Mouse (Mus musculus) neural tube, embryonic 15.5 days (tissue): Measurements from ENCODE around the gene Cdyl2. TPM values are rescaled to one million over a fixed set of nuclear protein-coding genes. Genes with fewer than 3 reads are reported as not detected.

Experiments
- ATAC-seq: fragments of 200-750 bp; cut with Nextera tagmentation; 2 replicates; pipeline ENCODE4 v1.8.0; 2017; ENCODE audit warnings: mild to moderate bottlenecking, moderate TSS enrichment, moderate library complexity; ENCODE audit not compliant: low FRiP score
- H3K27ac ChIP-seq: fragments of 300-500 bp; sonication (generic); replicated peaks from 2 replicates; pipeline ENCODE4 v1.5.1; 2015; ENCODE audit warnings: mild to moderate bottlenecking, inconsistent platforms
- H3K27me3 ChIP-seq: fragments of 300-500 bp; sonication (generic); replicated peaks from 2 replicates; pipeline ENCODE4 v1.6.1; 2015; ENCODE audit warnings: inconsistent platforms
- H3K36me3 ChIP-seq: fragments of 300-500 bp; sonication (generic); 2 replicates; pipeline ENCODE4 v1.6.1; 2015; ENCODE audit warnings: inconsistent platforms
- H3K4me1 ChIP-seq: fragments of 300-500 bp; sonication (generic); 2 replicates; pipeline ENCODE4 v1.6.1; 2015; ENCODE audit warnings: inconsistent platforms
- H3K4me2 ChIP-seq: fragments of 300-500 bp; sonication (generic); 2 replicates; pipeline ENCODE4 v1.6.1; 2015; ENCODE audit warnings: inconsistent platforms, mild to moderate bottlenecking, moderate library complexity
- H3K4me3 ChIP-seq: fragments of 300-500 bp; sonication (generic); replicated peaks from 2 replicates; pipeline ENCODE4 v1.5.1; 2015; ENCODE audit warnings: mild to moderate bottlenecking, inconsistent platforms
- H3K9ac ChIP-seq: fragments of 300-500 bp; sonication (generic); replicated peaks from 2 replicates; pipeline ENCODE4 v1.6.1; 2015; ENCODE audit warnings: mild to moderate bottlenecking, inconsistent platforms
- H3K9me3 ChIP-seq: fragments of 300-500 bp; sonication (generic); replicated peaks from 2 replicates; pipeline ENCODE4 v1.6.1; 2016; ENCODE audit warnings: inconsistent platforms
- whole genome bisulfite sequencing: fragments of 180-500 bp; shearing (Covaris S2); methylation state at CpG from one replicate; pipeline ENCODE4 v1.1.7; 2015; ENCODE audit warnings: mixed read lengths; 5-methylcytosine and 5-hydroxymethylcytosine counted together
- polyA plus RNA-seq: library from polyadenylated mRNA; unstranded; fragments of >200 nt; fragmentation: Nextera tagmentation; extraction: Ambion mirVana; gene quantifications from 2 replicates; pipeline ENCODE4 v1.2.1, GENCODE M21; 2015

The Cdyl2 gene
- polyA plus RNA-seq, 1 experiment from 2014 or later: 10.6 TPM

GRCm38 (mm10) chr8:116670604-116671003, 62.2 kb downstream of the Cdyl2 start:
- Histone ChIP-seq H3K9me3 (no peaks in the 10 kb centered on the region), H3K9ac (no peak overlapping the region), H3K27ac (no peak overlapping the region), H3K4me1 (no peaks in the 10 kb centered on the region), H3K36me3 (peaks cover 3% of the 10 kb centered on the region; the same call in 1 of the 2 replicates), H3K4me3 (no peak overlapping the region), H3K4me2 (no peak overlapping the region), H3K27me3 (no peaks in the 10 kb centered on the region)
- no peak for ATAC-seq
- WGBS: 90% methylated on average over 7 of the region's 7 CpGs

DNA sequence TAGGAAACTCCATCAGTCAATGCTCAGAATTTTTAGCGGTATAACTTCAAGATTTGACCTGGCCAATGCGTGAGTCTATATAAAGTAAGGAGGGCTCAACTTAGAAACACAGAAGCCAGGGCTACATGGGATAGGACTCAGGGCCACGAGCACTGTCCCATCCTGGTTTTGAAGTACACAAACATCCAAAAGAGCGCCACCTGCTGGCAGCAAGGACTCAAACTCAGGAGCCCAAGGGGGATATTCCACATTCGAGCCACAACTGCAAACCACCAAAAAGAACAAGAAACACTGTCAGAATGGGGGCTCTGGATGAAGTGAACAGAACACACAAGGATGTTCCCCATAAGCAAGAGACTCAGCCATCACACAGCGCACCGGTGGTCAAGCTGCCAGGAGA, 63.8 kb downstream of the Cdyl2 start:
- H3K4me2 ChIP-seq: no peak overlapping the region
- no peak overlapping the region for H3K9ac ChIP-seq
- H3K4me3 ChIP-seq: no peak overlapping the region
- H3K27me3 ChIP-seq: no peaks in the 10 kb centered on the region
- no peaks in the 10 kb centered on the region for H3K9me3 ChIP-seq
- no peak for ATAC-seq
- H3K27ac ChIP-seq: no peak overlapping the region
- no peaks in the 10 kb centered on the region for H3K4me1 ChIP-seq
- H3K36me3 ChIP-seq: peaks cover 3% of the 10 kb centered on the region; the same call in 1 of the 2 replicates
- 97% methylated on average over 7 of the region's 7 CpGs for WGBS

- Histone ChIP-seq H3K9ac (no peak overlapping the region), H3K9me3 (no peaks in the 10 kb centered on the region), H3K4me3 (no peak overlapping the region), H3K27ac (no peak overlapping the region), H3K27me3 (no peaks in the 10 kb centered on the region), H3K4me2 (no peak overlapping the region), H3K36me3 (peaks cover 3% of the 10 kb centered on the region; the same call in 1 of the 2 replicates), H3K4me1 (no peaks in the 10 kb centered on the region)
- WGBS: 94% methylated on average over 11 of the region's 11 CpGs
- no peak for ATAC-seq
These were observed 65.9 kb downstream of the Cdyl2 start for GRCm38 (mm10) chr8:116666781-116667325.

DNA sequence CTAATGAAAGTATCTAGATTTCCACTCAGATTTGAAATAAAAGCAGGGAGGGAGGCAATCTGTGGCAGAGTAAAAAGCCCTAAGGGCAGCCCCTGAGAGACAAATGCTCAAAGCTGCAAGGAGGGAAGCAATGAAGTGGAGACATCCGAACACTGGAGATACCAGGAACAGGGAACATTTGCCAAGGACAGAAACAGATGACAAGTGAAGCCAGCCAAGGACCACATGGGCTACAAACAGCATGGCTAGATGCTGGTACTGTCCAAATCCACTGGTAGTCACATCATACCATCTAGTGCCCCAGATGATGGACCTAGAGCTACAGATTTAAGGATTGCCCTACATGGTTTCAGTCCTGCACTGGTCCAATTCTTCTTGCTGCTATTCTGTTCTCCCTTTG, 71.3 kb downstream of the Cdyl2 start:
- 94% methylated on average over 1 of the region's 1 CpGs for WGBS
- no peak for ATAC-seq
- H3K27me3 ChIP-seq: no peaks in the 10 kb centered on the region

DNA sequence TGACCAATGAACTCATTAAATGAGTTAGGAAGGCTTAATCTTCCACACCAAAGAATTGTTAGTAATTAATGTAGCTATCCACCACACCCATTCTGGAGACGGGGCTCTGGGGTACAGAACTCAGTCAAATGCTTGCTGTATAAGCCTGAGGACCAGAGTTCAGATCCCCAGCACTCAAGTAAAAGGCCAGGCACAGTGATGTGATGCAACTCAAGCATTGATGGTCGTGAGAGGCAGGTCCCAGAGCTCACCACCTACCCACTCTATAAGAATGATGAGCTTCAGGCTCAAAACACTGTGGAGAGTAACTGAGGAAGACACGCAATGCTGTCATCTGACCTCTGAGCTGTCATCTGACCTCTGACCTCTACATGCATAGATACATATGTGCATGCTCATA, 76.0 kb downstream of the Cdyl2 start:
- Histone ChIP-seq H3K4me1 (no peaks in the 10 kb centered on the region), H3K9ac (no peak overlapping the region), H3K27ac (no peak overlapping the region), H3K27me3 (no peaks in the 10 kb centered on the region), H3K9me3 (no peaks in the 10 kb centered on the region), H3K36me3 (no peaks in the 10 kb centered on the region), H3K4me3 (no peak overlapping the region), H3K4me2 (no peak overlapping the region)
- WGBS: 93% methylated on average over 3 of the region's 3 CpGs
- no peak for ATAC-seq

More for the DNA sequence above, 71.3 kb downstream of the Cdyl2 start:
- H3K9me3 ChIP-seq: no peaks in the 10 kb centered on the region
- H3K9ac ChIP-seq: no peak overlapping the region
- H3K27ac ChIP-seq: no peak overlapping the region
- no peak overlapping the region for H3K4me3 ChIP-seq
- no peaks in the 10 kb centered on the region for H3K36me3 ChIP-seq
- H3K4me1 ChIP-seq: no peaks in the 10 kb centered on the region
- no peak overlapping the region for H3K4me2 ChIP-seq

DNA sequence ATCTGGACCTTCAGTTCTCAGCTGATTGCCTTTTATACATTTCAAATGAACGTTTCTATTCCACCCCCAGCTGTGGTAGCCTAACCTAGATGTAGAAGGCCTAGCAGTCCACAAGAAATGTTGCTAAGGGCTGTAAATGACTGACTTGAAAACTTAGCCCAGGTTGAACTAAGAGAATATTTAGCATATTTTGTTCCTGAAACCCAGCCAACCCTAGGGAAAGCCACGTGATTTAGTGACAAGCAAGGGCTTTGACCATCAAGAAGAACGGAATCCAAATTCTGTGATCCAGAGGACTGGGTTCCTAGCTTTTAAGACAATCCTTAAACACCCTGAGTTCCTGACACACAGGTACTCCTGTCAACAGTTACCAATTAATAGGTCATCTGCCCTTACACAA, 77.9 kb downstream of the Cdyl2 start:
- no peaks in the 10 kb centered on the region for H3K4me1 ChIP-seq
- no peak overlapping the region for H3K9ac ChIP-seq
- H3K4me2 ChIP-seq: no peak overlapping the region
- H3K27ac ChIP-seq: no peak overlapping the region
- H3K4me3 ChIP-seq: no peak overlapping the region
- no peak for ATAC-seq
- no peaks in the 10 kb centered on the region for H3K9me3 ChIP-seq
- H3K27me3 ChIP-seq: no peaks in the 10 kb centered on the region
- no peaks in the 10 kb centered on the region for H3K36me3 ChIP-seq
- WGBS: 87% methylated on average over 3 of the region's 3 CpGs

DNA sequence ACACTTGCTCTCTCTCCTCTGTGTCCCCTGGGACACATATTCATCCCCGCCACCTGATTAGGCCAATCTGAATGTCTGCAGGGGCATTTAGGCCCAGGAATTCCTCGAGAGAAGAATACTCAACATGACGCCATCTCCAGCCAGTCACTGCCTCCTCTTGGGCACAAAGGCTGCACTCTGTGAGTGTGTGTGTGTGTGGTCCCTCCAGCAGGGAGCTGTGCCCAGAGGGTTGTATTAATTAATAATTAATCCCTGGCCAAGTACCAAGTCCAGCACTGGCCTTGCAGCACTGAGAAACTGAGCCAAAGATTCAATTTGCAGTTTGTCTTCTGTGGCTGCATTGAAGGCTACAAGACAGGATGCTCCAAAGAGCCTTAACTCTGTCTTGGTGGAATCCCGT, 79.8 kb downstream of the Cdyl2 start:
- no peaks in the 10 kb centered on the region for H3K36me3 ChIP-seq
- H3K9ac ChIP-seq: no peak overlapping the region
- no peak overlapping the region for H3K4me2 ChIP-seq
- no peak for ATAC-seq
- no peaks in the 10 kb centered on the region for H3K27me3 ChIP-seq
- 41% methylated on average over 4 of the region's 4 CpGs for WGBS
- no peak overlapping the region for H3K27ac ChIP-seq
- H3K4me1 ChIP-seq: no peaks in the 10 kb centered on the region
- no peaks in the 10 kb centered on the region for H3K9me3 ChIP-seq
- no peak overlapping the region for H3K4me3 ChIP-seq

DNA sequence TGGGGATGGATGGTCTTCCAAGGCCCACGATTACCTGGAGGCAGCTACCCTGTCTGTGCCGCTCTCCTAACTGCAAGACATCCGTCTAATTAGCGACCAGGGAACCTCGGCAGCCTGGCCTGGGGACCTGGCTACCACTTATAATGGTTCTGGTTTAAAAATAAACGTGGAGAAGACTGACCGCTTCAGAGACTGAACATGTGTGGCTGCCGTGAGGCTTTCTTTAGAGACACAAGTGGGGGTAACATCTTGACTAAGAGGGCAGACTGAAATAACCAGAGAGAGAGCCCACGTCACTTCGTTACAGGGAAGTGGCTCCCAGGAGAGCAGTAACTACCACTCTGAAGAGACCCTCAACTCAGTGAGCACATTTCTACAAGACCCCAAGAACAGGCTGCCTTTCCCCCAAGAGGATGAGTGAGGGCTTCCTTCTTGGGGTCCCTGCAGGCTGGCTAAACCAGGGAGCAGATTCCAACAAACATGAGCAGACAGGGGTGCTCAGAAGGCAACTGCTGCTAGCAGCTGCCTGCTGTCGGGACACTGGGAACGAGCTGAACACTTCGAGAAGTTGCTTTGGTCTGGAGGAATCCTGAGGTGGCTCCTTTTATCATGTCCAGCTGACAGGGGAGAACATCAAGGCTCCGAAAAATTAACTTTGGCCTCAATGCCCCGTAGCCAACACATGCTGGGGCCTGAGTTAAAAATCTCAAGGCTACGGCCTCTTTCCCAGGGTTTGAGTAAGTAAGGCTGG, 82.6 kb downstream of the Cdyl2 start:
- ATAC-seq: no peak
- no peaks in the 10 kb centered on the region for H3K4me1 ChIP-seq
- no peaks in the 10 kb centered on the region for H3K27me3 ChIP-seq
- H3K27ac ChIP-seq: no peak overlapping the region
- no peak overlapping the region for H3K9ac ChIP-seq
- H3K36me3 ChIP-seq: no peaks in the 10 kb centered on the region
- 77% methylated on average over 16 of the region's 16 CpGs for WGBS
- no peak overlapping the region for H3K4me2 ChIP-seq
- no peak overlapping the region for H3K4me3 ChIP-seq
- H3K9me3 ChIP-seq: no peaks in the 10 kb centered on the region

DNA sequence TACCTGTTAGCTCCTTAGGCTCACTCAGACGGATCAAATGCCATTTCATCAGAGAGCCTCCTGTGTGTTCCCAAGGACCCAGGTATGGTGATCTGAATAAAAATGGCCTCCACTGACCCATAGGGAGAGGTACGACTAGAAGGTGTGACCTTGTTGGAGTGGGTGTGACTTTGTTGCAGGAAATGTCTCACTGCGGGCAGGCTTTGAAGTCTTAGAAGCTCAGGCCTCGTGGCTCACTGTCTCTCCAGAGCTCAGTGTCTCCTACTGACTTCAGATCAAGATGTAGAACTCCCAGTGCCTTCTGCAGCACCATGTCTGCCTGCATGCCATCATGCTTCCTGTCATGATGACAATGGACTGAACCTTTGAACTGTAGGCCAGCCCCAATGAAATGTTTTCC, 87.4 kb downstream of the Cdyl2 start:
- no peaks in the 10 kb centered on the region for H3K27me3 ChIP-seq
- 78% methylated on average over 4 of the region's 4 CpGs for WGBS
- no peak overlapping the region for H3K9ac ChIP-seq
- H3K36me3 ChIP-seq: no peaks in the 10 kb centered on the region
- no peak for ATAC-seq
- no peak overlapping the region for H3K27ac ChIP-seq
- H3K4me2 ChIP-seq: no peak overlapping the region
- no peaks in the 10 kb centered on the region for H3K4me1 ChIP-seq
- no peak overlapping the region for H3K4me3 ChIP-seq
- no peaks in the 10 kb centered on the region for H3K9me3 ChIP-seq

- no peaks in the 10 kb centered on the region for H3K27me3 ChIP-seq
- no peak overlapping the region for H3K27ac ChIP-seq
- H3K4me3 ChIP-seq: no peak overlapping the region
- H3K4me1 ChIP-seq: peaks cover 14% of the 10 kb centered on the region
- WGBS: 86% methylated on average over 10 of the region's 10 CpGs
- ATAC-seq: no peak
- H3K4me2 ChIP-seq: no peak overlapping the region
- H3K9me3 ChIP-seq: no peaks in the 10 kb centered on the region
- H3K9ac ChIP-seq: no peak overlapping the region
- H3K36me3 ChIP-seq: no peaks in the 10 kb centered on the region
These were observed 91.9 kb downstream of the Cdyl2 start for GRCm38 (mm10) chr8:116640925-116641324.

- peaks cover 14% of the 10 kb centered on the region for H3K4me1 ChIP-seq
- ATAC-seq: no peak
- no peaks in the 10 kb centered on the region for H3K36me3 ChIP-seq
- no peak overlapping the region for H3K4me3 ChIP-seq
- 69% methylated on average over 4 of the region's 4 CpGs for WGBS
- H3K27ac ChIP-seq: no peak overlapping the region
- no peak overlapping the region for H3K9ac ChIP-seq
- peak overlapping the region; percentile 36 for H3K4me2 ChIP-seq
- H3K9me3 ChIP-seq: no peaks in the 10 kb centered on the region
- H3K27me3 ChIP-seq: no peaks in the 10 kb centered on the region
These were observed 94.8 kb downstream of the Cdyl2 start for GRCm38 (mm10) chr8:116637998-116638397.

DNA sequence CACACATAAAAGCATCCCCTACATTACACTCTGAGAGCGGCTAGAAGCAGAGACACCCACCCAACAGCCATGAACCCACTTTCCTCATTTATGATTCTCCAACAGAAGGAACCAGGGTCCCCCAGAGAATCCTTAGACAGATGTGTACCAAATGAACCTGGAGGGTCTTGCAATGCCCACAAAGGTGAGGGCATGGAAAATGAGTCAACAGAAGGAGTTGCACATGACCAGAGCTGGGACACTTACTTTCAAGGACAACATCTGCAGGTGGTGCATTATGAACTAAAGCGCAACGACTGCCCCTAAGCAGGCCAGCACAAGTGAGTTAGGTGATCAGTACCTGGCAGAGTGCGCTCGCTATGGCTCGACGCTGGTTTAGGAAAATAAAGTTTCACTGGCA, 95.6 kb downstream of the Cdyl2 start:
- Histone ChIP-seq H3K36me3 (no peaks in the 10 kb centered on the region), H3K27ac (no peak overlapping the region), H3K4me2 (no peak overlapping the region), H3K9me3 (no peaks in the 10 kb centered on the region), H3K9ac (no peak overlapping the region), H3K4me3 (no peak overlapping the region), H3K4me1 (peaks cover 14% of the 10 kb centered on the region), H3K27me3 (no peaks in the 10 kb centered on the region)
- ATAC-seq: no peak
- WGBS: 92% methylated on average over 7 of the region's 7 CpGs
